In genomic region chr12:16805511-16805910, GRCm38 (mm10) we compare ENCODE assay signal across 8 mouse cellular contexts. TPM values are rescaled to one million over a fixed set of nuclear protein-coding genes. Genes with fewer than 3 reads are reported as not detected.
DNase-seq lines count a peak whose midpoint lies in the region; ATAC-seq and TF ChIP-seq lines count a peak whose summit lies in the region.

No protein-coding gene starts in this region.

- no peaks in the 10 kb centered on the region for H3K4me1 ChIP-seq in heart, embryonic 11.5 days (ENCODE audit: control insufficient read depth, insufficient read depth, low read length)
- no peaks in the 10 kb centered on the region for H3K4me1 ChIP-seq in hindbrain, postnatal 0 days (ENCODE audit: insufficient read depth, low read length)

- no peaks in the 10 kb centered on the region for H3K9me3 ChIP-seq in heart, embryonic 11.5 days (replicated peaks; ENCODE audit: control insufficient read depth, low read length)
- H3K9me3 ChIP-seq in hindbrain, postnatal 0 days (ENCODE audit: low read length): no peaks in the 10 kb centered on the region

- TF ChIP-seq CTCF in hindbrain, postnatal 0 days (IDR thresholded peaks at IDR 0.05; ENCODE audit: low read depth): peak; percentile 97

- peaks cover 16% of the 10 kb centered on the region for H3K27me3 ChIP-seq in heart, embryonic 11.5 days (ENCODE audit: control insufficient read depth, insufficient read depth, low read length)
- H3K27me3 ChIP-seq in hindbrain, postnatal 0 days (ENCODE audit: insufficient read depth, low read length): no peaks in the 10 kb centered on the region

- no peak overlapping the region for H3K4me2 ChIP-seq in heart, embryonic 11.5 days
- no peak overlapping the region for H3K4me2 ChIP-seq in hindbrain, postnatal 0 days (ENCODE audit: low read depth, low read length)

- no peak overlapping the region for H3K9ac ChIP-seq in heart, embryonic 11.5 days (ENCODE audit: low read depth, low read length)
- H3K9ac ChIP-seq in hindbrain, postnatal 0 days (replicated peaks; ENCODE audit: low read length): no peak overlapping the region

- 6% methylated on average over 5 of the region's 5 CpGs for WGBS in heart, embryonic 11.5 days (ENCODE audit: insufficient replicate concordance)
- WGBS in hindbrain, postnatal 0 days: 5% methylated on average over 5 of the region's 5 CpGs

- H3K36me3 ChIP-seq in heart, embryonic 11.5 days (ENCODE audit: control insufficient read depth, insufficient read depth, low read length): no peaks in the 10 kb centered on the region
- no peaks in the 10 kb centered on the region for H3K36me3 ChIP-seq in hindbrain, postnatal 0 days (ENCODE audit: insufficient read depth, low read length)

- ATAC-seq in heart, embryonic 11.5 days (replicated peaks; ENCODE audit: insufficient number of reproducible peaks, low FRiP score, low TSS enrichment): no peak
- ATAC-seq in hindbrain, postnatal 0 days: peak; percentile 80
- ATAC-seq in megakaryocyte progenitor cell, adult 5-6 weeks (replicated peaks; ENCODE audit: poor library complexity): peak; percentile 92

- DNase-seq in heart, adult 11 months: peak; percentile 92
- peak; percentile 75 for DNase-seq in cerebellum, adult 9-11 months
- peak; percentile 45 to 80 for DNase-seq in frontal cortex, postnatal 14 days (ENCODE audit: low spot score in 2 of 2)
- peak; percentile 94 for DNase-seq in hindbrain, postnatal 0 days (ENCODE audit: low spot score)
- DNase-seq in left cerebral cortex, adult 18-20 months (ENCODE audit: low spot score in 2 of 2): peak; percentile 85 to 91
- peak; percentile 90 for DNase-seq in right cerebral cortex, postnatal 14 days

- no peak overlapping the region for H3K27ac ChIP-seq in heart, embryonic 11.5 days (ENCODE audit: low read depth, low read length)
- H3K27ac ChIP-seq in hindbrain, postnatal 0 days: no peak overlapping the region

- H3K4me3 ChIP-seq in heart, embryonic 11.5 days (ENCODE audit: low read depth, low read length): no peak overlapping the region
- H3K4me3 ChIP-seq in hindbrain, postnatal 0 days (ENCODE audit: low read length): no peak overlapping the region

RNA-seq across cellular contexts. Expression of gene Greb1, which starts 4.8 kb away (rescaled TPM):
- 1.9 and 3.1 TPM in 2 replicates for polyA plus RNA-seq in heart, embryonic 11.5 days (2014; fragmentation: Nextera tagmentation; extraction: Ambion mirVana)
- total RNA-seq in hindbrain, postnatal 0 days (2014; rRNA removed): 0.86 and 2.1 TPM in 2 replicates
- 0.32 and 0.33 TPM in 2 replicates for polyA plus RNA-seq in hindbrain, postnatal 0 days (2015; fragmentation: Nextera tagmentation; extraction: Ambion mirVana)
- 1 to 10 TPM in 1 of 2 experiments, under 1 TPM in 1; 0.98 to 1.0 TPM for total RNA-seq in left cerebral cortex, adult 18-20 months (2021)
- 0.02 TPM in 1 of 2 replicates, not detected in the other for total RNA-seq in megakaryocyte progenitor cell, adult 5-6 weeks (2015)
- 0.04 and 0.17 TPM in 2 replicates for total RNA-seq in megakaryocyte progenitor cell, adult 5-6 weeks (2017)

RNA-seq across cellular contexts. Expression of gene E2f6, which starts 5.3 kb away (rescaled TPM):
- 56.0 and 59.7 TPM in 2 replicates for polyA plus RNA-seq in heart, embryonic 11.5 days (2014; fragmentation: Nextera tagmentation; extraction: Ambion mirVana)
- 21.2 and 27.5 TPM in 2 replicates for total RNA-seq in hindbrain, postnatal 0 days (2014; rRNA removed)
- 20.0 and 21.3 TPM in 2 replicates for polyA plus RNA-seq in hindbrain, postnatal 0 days (2015; fragmentation: Nextera tagmentation; extraction: Ambion mirVana)
- 10 to 100 TPM; 41.7 to 42.3 TPM for total RNA-seq in left cerebral cortex, adult 18-20 months (2021)
- total RNA-seq in megakaryocyte progenitor cell, adult 5-6 weeks (2015): 51.7 and 60.3 TPM in 2 replicates
- 49.2 and 49.9 TPM in 2 replicates for total RNA-seq in megakaryocyte progenitor cell, adult 5-6 weeks (2017)
